Mouse (Mus musculus) cerebellum, adult 2 months (tissue): ENCODE measurements around the gene Six3. TPM values are rescaled to one million over a fixed set of nuclear protein-coding genes. Genes with fewer than 3 reads are reported as not detected.

Source experiments
- DNase-seq, 2 experiments: peaks; one replicate each; pipeline ENCODE4 v3.0.0; 2021
- H3K27ac ChIP-seq: fragments of 200-500 bp; 2 replicates; pipeline ENCODE4 v1.5.1; 2012; ENCODE audit warnings: low read length, control low read depth, inconsistent platforms; ENCODE audit not compliant: insufficient read depth
- H3K27me3 ChIP-seq: fragments of 200-500 bp; 2 replicates; pipeline ENCODE4 v1.6.1; 2012; ENCODE audit warnings: inconsistent platforms, mild to moderate bottlenecking, low read length, moderate library complexity; ENCODE audit not compliant: control insufficient read depth, insufficient read depth
- H3K4me1 ChIP-seq: fragments of 200-500 bp; 2 replicates; pipeline ENCODE4 v1.6.1; 2011; ENCODE audit warnings: low read length; ENCODE audit not compliant: control insufficient read depth, insufficient read depth
- H3K4me3 ChIP-seq: fragments of 200-500 bp; replicated peaks from 2 replicates; pipeline ENCODE3; 2011; ENCODE audit warnings: mild to moderate bottlenecking, low read depth, low read length, control low read depth; ENCODE audit not compliant: insufficient read depth
- CTCF ChIP-seq: fragments of 200-500 bp; IDR thresholded peaks from 2 replicates; pipeline ENCODE4 v1.5.1; 2011; ENCODE audit warnings: low read depth, mild to moderate bottlenecking, control low read depth, low read length, moderate library complexity, borderline replicate concordance; ENCODE audit not compliant: insufficient read depth
- POLR2A ChIP-seq: fragments of 200-500 bp; IDR thresholded peaks from 2 replicates; pipeline ENCODE4 v1.6.1; 2011; ENCODE audit warnings: low read length, control low read depth, borderline replicate concordance; ENCODE audit not compliant: insufficient read depth
- WGBS: fragments of 180-500 bp; shearing (Covaris S2); methylation state at CpG from one replicate; pipeline ENCODE4 v1.1.7; 2018; 5-methylcytosine and 5-hydroxymethylcytosine counted together
- polyA plus RNA-seq: library from polyadenylated mRNA; depleted of rRNA; stranded (reverse); fragments of >200 nt; gene quantifications from 2 replicates; pipeline ENCODE4 v1.2.3, GENCODE M21; 2012

Gene Six3
- polyA plus RNA-seq, 1 experiment: 1.8 TPM

DNA sequence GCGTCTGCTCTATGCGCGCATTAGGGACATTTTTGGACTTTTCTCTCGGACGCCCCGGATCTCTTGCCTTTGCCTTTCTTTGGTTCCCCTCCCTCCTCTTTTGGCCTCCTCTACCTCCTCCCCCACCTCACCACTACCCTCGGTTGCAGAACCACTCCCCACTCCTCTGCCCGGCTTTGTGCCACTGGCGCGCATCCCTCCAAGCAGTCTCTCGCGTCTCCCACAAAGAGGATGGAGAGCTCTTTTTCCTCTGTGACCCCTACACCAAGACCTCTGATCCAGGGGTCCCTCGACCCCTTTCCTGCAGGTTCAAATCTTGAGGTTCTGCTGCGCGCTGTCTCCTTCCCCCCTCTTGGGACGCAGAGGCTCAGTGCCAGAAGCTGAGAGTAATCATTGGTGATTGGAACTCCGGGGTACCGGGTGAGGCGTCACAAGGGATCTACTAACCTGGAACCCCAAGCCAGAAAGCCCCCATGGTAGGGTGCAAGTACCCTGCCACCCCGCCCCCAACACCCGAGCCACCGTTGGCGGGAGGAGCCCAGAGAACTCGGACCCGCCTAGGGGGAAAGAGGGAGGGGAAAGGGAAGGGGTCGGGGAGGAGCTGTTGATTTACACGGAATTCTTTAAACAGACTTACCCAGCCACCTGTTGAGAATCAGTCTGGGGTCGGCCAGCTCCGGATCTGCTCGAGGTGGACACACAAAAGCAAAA, 758 bp downstream of the Six3 start:
- TF ChIP-seq POLR2A (no peak), CTCF (no peak)
- WGBS: 2% methylated on average over 30 of the region's 30 CpGs
- Histone ChIP-seq H3K4me1 (no peaks in the 10 kb centered on the region), H3K27me3 (peaks cover 7% of the 10 kb centered on the region), H3K27ac (no peak overlapping the region), H3K4me3 (no peak overlapping the region)
- DNase-seq: no peak

DNA sequence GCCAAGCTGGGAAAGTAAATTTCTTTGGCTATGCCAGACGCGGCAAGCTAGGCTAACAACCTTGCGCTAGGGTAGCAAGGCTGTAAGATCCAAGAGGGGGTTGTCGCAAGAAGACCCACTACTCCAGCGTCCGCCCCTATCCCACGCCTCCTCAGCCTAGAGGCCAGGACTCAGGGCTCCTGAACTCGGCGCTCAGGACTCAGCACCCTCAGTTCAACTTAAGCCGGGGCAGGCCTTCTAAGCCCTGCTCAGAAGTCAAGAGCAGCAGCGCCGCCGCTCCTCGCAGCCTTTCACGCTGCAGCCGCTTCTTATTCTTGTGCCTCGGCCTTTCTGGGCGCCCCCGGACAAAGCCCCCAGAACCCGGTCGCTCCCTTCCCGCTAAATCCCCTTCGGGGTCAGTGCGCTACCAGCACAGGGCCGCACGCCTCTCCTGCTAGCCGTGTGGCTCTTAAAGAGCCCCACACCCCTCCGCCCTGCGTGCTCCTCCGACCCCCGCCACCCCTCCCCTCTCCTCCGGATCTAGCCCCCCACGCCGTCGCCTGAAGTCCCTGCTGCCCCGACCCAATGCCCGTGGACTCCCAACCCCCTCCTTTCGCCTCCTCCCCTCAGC, 1.4 kb downstream of the Six3 start:
- no peak overlapping the region for H3K4me3 ChIP-seq
- TF ChIP-seq POLR2A (no peak), CTCF (no peak)
- WGBS: 1% methylated on average over 38 of the region's 38 CpGs
- no peak overlapping the region for H3K27ac ChIP-seq
- no peak for DNase-seq
- no peaks in the 10 kb centered on the region for H3K4me1 ChIP-seq
- H3K27me3 ChIP-seq: peaks cover 7% of the 10 kb centered on the region

DNA sequence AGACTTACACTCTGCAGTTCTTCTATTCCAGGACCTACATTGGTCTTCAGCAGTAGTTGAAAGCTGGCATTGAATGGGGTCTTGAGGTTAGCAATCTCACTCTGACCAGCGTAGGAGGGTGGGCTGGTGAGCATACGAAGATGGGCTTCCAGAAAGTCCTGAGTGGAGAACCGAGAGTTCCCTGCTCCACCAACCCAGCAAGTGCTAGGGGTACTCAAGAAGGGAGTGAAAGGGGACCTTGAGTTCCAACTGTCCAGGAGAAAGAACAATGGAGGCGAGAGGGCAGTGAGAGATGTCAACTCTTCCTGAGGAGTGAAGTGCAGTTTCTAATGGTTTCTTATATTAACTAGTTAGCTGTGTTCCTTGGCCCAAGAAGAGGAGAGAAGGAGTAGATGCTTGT, 2.2 kb downstream of the Six3 start:
- DNase-seq: no peak
- TF ChIP-seq POLR2A: no peak
- no peak for TF ChIP-seq CTCF
- Histone ChIP-seq H3K27me3 (peaks cover 7% of the 10 kb centered on the region), H3K27ac (no peak overlapping the region), H3K4me3 (no peak overlapping the region), H3K4me1 (no peaks in the 10 kb centered on the region)
- 2% methylated on average over 4 of the region's 4 CpGs for WGBS

DNA sequence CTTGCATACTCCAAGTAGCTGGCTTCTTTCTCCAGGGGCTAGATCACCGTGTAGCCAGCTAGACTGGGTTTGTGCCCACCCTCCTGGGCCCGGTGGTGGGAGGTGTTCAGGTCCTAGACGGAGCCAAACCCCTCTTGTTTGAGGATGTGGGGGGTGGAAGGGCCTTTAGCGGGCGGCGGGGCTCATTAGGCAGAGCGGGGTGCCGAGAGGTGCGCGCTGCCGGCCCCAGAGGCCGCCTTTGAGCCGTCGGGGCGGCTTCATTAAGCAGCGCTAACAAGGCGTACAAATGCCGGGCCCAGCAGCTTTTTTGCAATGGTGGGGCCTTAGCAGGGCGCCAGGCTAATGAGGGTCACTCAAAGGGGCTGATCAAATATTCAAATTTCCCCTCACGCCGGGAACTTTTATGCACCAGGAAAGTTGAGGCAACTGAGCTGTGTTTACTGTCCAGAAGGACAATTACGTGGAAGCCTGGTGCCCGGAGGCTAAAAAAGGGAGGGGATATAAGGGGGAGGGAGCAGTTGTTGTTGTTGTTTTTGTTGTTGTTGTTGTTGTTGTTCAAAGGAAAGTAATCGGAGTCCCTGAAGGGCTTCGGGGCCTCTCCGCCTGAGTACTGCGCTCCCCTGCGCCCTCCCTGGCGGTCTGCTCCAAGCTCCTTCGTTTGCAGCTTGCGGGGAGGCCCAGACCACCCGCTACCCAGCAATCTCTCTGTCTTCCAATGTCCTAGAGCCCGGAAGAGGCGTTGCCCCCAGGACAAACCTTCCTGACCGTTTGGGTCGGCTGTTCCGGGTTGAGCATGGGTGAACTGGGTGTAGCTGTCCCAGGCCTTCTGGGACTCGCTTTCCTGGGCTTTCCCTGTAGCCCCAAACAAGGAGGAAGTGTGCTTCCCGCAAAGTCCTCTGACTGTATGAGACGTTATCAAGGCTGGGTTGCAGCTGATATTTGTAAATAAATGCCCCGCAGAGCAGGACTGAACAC, 3.4 kb downstream of the Six3 start:
- TF ChIP-seq CTCF (no peak), POLR2A (no peak)
- DNase-seq: no peak
- Histone ChIP-seq H3K4me1 (no peaks in the 10 kb centered on the region), H3K27ac (no peak overlapping the region), H3K27me3 (peaks cover 13% of the 10 kb centered on the region), H3K4me3 (no peak overlapping the region)
- 1% methylated on average over 41 of the region's 41 CpGs for WGBS

DNA sequence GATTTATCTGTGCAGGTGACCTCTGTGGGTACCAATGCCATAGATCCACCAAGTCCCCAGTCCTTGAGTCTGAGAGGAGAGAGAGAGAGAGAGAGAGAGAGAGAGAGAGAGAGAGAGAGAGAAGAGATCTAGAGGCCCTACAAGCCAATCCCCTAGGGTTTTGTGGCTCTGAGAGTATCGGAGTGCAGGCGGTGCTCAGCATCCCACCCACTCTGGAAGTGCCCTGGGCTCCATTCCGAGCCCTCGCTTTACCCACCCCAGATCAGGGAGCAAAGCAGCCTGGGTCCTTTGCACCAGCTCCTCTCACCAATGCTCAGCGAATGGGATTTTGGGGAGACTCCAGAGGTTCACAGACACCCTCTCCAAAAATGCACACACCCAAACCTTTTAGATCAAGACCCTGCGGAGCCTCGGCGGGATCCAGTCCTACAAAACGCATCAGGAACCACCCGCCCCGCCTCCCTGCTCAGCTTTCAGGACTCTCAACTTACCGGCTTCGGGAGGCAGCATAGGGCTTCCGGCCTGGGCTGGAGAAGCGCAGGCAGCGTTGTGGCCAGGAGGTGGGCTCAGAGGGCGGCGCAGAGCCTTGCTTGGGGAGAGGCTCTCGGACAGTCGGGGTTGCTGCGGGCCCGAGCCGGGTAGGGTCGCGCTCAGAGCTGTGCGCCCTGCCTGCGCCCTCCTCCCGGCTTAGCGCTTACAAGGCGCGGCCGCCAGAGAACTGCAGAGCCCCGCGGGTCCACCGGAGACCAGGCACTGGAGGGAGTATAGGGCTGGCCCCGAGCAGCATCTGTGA, 4.4 kb downstream of the Six3 start:
- peaks cover 13% of the 10 kb centered on the region for H3K27me3 ChIP-seq
- TF ChIP-seq CTCF (no peak), POLR2A (no peak)
- no peaks in the 10 kb centered on the region for H3K4me1 ChIP-seq
- H3K27ac ChIP-seq: no peak overlapping the region
- H3K4me3 ChIP-seq: no peak overlapping the region
- no peak for DNase-seq
- 1% methylated on average over 36 of the region's 36 CpGs for WGBS

DNA sequence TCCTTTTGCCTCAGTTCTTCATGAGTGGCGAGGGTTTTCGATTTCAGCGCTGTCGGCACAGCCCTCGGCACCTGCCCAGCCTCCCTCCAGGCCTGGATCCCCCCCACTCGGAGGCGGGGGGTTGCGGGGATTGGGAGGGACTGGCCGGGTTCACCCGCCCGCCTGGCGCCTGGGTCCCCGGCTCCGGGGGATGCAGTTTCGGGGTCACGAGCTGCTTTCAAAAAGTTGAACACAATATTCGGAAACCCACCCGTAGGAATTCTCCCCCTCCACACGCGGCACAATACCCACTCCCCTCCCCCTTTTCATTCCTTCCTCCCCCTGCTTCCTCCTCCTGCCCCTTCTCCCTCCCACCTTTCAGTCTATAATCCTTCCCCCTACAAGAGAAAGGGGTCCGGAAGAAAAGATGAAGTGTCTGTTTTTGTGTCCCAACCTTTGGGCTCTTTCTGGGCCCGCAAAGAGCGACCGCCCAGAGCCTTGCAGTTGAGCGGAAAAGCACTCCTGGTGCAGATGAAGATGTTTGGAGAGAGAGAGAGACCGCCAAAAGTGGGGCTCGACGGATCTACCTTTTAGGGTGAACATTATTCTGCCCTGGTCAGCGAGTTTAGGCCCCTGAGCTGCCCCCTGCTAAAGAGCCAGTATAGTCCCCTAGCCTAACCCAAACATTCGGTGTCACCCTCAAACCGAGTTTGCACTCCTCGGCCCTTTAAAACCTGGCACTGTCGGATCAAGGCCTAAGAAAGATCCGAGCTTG, 5.1 kb downstream of the Six3 start:
- DNase-seq: no peak
- TF ChIP-seq CTCF: no peak
- no peak for TF ChIP-seq POLR2A
- H3K4me3 ChIP-seq: no peak overlapping the region
- 3% methylated on average over 34 of the region's 34 CpGs for WGBS
- no peaks in the 10 kb centered on the region for H3K4me1 ChIP-seq
- peaks cover 13% of the 10 kb centered on the region for H3K27me3 ChIP-seq
- H3K27ac ChIP-seq: no peak overlapping the region
